Mouse (Mus musculus) thymus, adult 2 months (tissue): ENCODE results near the gene Gng8.
A peak's percentile ranks its signal among the peaks of the same experiment; 100 is the strongest.

Experiments used
- CTCF ChIP-seq: fragments of 200-500 bp; IDR thresholded peaks from 2 replicates; pipeline ENCODE4 v1.5.1; 2012; ENCODE audit warnings: mild to moderate bottlenecking, control low read depth, low read length, moderate library complexity, borderline replicate concordance; ENCODE audit not compliant: control insufficient read depth, poor library complexity, insufficient read depth; ENCODE audit errors: extremely low read depth
- POLR2A ChIP-seq: fragments of 200-500 bp; IDR thresholded peaks from 2 replicates; pipeline ENCODE4 v1.6.1; 2012; ENCODE audit warnings: mild to moderate bottlenecking, low read length, control low read depth, moderate library complexity; ENCODE audit not compliant: control insufficient read depth, poor library complexity, insufficient read depth; ENCODE audit errors: extremely low read depth

DNA sequence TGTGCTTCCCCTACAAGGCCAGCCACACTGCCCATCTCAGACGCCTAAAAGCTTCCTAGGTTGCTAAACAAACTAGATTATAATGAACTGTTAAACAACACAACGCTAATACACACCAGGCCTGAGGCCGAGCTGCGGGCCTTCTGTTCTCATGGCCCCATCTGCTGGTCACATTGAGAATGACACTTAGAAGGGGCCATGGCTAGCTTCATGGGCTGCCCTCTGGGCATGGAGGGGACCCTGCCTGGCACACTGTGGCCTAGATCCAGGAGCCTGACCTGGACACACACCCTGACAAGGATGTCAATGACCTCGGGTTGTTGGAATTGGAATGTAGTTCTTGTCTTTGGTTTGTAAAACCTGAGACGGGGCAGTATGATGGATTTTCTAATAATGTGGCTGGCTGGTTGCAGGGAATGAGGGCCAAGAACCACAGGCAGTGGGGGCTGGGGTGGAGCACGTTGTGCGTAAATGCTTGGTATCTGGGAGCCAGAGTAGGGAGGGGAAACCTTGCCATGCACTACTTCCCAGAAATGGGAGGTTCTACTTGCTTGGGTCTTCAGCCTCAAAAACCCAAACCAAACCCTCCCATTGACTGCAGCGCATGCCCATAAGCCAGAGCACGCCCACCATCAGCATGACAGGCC lies 22.3 kb downstream of the Gng8 start:
- TF ChIP-seq POLR2A (no peak), CTCF (peak; percentile 89)
